Mouse (Mus musculus) adrenal gland, adult 18-20 months (tissue): Measurements from ENCODE around the gene Pik3r2. TPM values are rescaled to one million over a fixed set of nuclear protein-coding genes. Genes with fewer than 3 reads are reported as not detected.
A peak's percentile ranks its signal among the peaks of the same experiment; 100 is the strongest.

Experiments used
- DNase-seq, 2 experiments: peaks; one replicate each; pipeline ENCODE4 v3.0.0; 2021 to 2022; ENCODE audit warnings: low spot score in 2 of 2
- total RNA-seq, 2 experiments: library from RNA; stranded (reverse); gene quantifications; 1 replicate in 1 of 2; 2 replicates in 1 of 2; pipeline ENCODE4 v1.2.3; 2021

Pik3r2 gene
- total RNA-seq, 2 experiments from 2014 or later, result 30.5 to 36.5 TPM

GRCm38 (mm10) chr8:70744806-70745205 lies 31.7 kb downstream of the Pik3r2 start:
- no peak for DNase-seq

GRCm38 (mm10) chr8:70743656-70744590 lies 32.6 kb downstream of the Pik3r2 start:
- DNase-seq, result peak; percentile 55 to 60

- DNase-seq, result no peak
Measured at GRCm38 (mm10) chr8:70742981-70743655, 33.4 kb downstream of the Pik3r2 start.

GRCm38 (mm10) chr8:70742176-70742575 lies 34.3 kb downstream of the Pik3r2 start:
- DNase-seq, result no peak

- DNase-seq, result no peak
Measured at GRCm38 (mm10) chr8:70741661-70742060, 34.9 kb downstream of the Pik3r2 start.

GRCm38 (mm10) chr8:70738211-70738610 lies 38.3 kb downstream of the Pik3r2 start:
- no peak for DNase-seq

- DNase-seq, result no peak
Measured at GRCm38 (mm10) chr8:70737705-70738104, 38.8 kb downstream of the Pik3r2 start.

DNA sequence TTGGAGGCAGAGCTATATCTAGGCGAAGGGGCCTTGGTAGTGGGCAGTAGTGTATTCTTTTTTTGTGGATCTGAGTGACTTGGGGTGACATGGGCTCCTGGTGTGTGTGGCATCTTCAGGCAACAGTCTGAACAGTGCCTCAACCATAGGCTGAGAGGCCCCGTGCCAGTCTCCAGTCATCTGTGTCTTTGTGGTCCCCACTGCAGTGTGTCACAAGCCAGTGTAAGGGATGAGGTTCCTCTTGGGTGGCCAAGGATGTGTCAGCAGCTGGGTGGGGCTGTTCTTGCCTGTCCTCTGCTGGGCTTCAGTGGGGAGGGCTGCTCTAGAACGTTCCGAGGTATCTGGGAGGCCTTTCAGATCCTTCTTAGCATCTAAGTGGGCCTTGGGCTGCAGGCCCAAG lies 45.6 kb downstream of the Pik3r2 start:
- no peak for DNase-seq

GRCm38 (mm10) chr8:70729808-70730475 lies 46.6 kb downstream of the Pik3r2 start:
- DNase-seq, result no peak

- no peak for DNase-seq
Measured at GRCm38 (mm10) chr8:70726721-70727120, 49.8 kb downstream of the Pik3r2 start.

- no peak for DNase-seq
Measured at GRCm38 (mm10) chr8:70725792-70726447, 50.6 kb downstream of the Pik3r2 start.

DNA sequence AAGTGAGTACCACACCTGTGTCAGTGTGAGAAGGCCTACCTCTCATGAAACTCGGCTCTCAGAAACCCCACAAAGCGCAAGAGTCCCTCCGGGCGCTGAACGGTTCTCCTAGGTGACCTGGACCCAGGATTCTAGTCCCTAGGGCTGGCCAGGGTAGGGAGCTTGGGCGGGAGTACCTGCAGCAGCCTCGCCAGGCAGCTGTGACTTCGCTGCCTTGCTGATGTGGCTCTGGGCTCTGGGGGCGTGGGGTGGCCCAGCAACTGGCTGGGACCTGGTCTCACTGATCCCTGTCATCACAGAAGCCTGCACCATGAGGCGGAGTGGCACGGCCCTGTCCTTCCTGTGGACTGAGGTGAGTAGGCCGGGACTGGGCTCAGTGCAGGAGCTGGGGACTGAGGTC lies 52.3 kb downstream of the Pik3r2 start:
- DNase-seq, result no peak

GRCm38 (mm10) chr8:70723486-70724210 lies 52.9 kb downstream of the Pik3r2 start, which contains the start of gene Pde4c:
TSS of gene Pde4c (plus strand) at chr8:70723720.
- no peak for DNase-seq

GRCm38 (mm10) chr8:70721601-70722000 lies 54.9 kb downstream of the Pik3r2 start:
- DNase-seq, result no peak

DNA sequence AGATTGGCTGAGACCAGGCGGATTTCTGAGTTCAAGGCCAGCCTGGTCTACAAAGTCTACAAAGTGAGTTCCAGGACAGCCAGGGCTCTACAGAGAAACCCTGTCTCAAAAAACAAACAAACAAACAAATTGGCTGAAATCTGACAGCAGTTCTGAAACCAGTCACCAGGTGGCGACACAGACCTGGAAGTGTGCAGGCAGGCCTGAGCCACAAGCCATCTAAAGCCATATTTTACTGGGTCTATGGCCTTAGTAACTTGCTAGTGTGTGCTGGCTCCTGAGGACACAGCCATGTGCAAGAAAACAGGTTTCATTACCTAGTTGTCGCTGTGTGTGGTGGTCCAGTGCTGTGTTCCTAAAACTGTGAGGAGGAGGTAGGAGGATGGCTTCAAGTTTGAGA lies 55.8 kb downstream of the Pik3r2 start:
- DNase-seq, result peak; percentile 75 to 87

- DNase-seq, result no peak
Measured at GRCm38 (mm10) chr8:70719796-70720270, 56.7 kb downstream of the Pik3r2 start.

DNA sequence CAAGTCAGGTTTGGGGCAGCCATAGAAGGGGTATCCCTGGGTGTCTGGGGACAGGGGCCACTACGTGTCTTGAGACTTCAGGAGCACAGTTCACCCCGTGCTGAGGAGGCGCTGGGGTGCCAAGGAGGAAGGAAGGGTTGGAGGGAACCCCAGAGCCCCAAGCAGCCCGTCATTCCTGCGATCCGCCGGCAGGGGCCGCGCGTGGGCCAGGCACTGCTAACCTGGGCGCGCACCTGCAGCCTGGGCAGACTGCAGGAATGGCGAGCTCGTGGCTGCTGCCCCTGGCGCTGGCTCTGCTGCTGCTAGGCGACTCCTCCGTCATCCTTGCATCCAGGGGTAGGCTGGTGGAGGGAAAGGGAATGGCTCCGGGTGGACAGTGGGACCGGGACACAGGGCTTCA lies 58.2 kb downstream of the Pik3r2 start, which contains the start of gene Gm3336:
Gm3336 (plus strand) TSS at position 247 of the 400 bp plus-strand sequence.
- DNase-seq, result peak; percentile 61 to 63
